Mouse (Mus musculus): ENCODE data around the gene Ap1s3.

- TF ChIP-seq GATA1 (IDR thresholded peaks at IDR 0.05; ENCODE audit: borderline replicate concordance, low read length) (no peak), CTCF (IDR thresholded peaks at IDR 0.05; ENCODE audit: low read depth, low read length) (no peak), POLR2AphosphoS5 (IDR thresholded peaks at IDR 0.05; ENCODE audit: insufficient replicate concordance, low read depth, low read length) (no peak), TAL1 (conservative IDR thresholded peaks at IDR 0.05; ENCODE audit: low read depth, low read length) (no peak), GATA2 (IDR thresholded peaks at IDR 0.05; ENCODE audit: borderline replicate concordance, low read depth, low read length) (no peak)
Observed at GRCm38 (mm10) chr1:79602500-79602899, 69.3 kb downstream of the Ap1s3 start.

Data from G1E (cell line).